In genomic region chr10:117148361-117149003, GRCm38 (mm10) we compare ENCODE assay signal across 7 mouse cellular contexts. TPM values are rescaled to one million over a fixed set of nuclear protein-coding genes. Genes with fewer than 3 reads are reported as not detected.
DNase-seq lines count a peak whose midpoint lies in the region; ATAC-seq lines count a peak whose summit lies in the region.

Frs2 (minus strand) TSS chr10:117148534.

- peak within 1 kb of the TSS; percentile 91 for H3K27ac ChIP-seq in intestine, embryonic 15.5 days
- peak within 1 kb of the TSS; percentile 96 for H3K27ac ChIP-seq in midbrain, embryonic 10.5 days (replicated peaks)

- H3K4me3 ChIP-seq in intestine, embryonic 15.5 days (replicated peaks) = peak within 1 kb of the TSS; percentile 100
- H3K4me3 ChIP-seq in midbrain, embryonic 10.5 days = peak within 1 kb of the TSS; percentile 97

- intact Hi-C loops in gastrocnemius, postnatal 36 days (cut with DNase I) = loop anchor here (5.0 kb wide), 1 partner anchor 86 kb away; the partner anchor contains the start of gene Cct2
- intact Hi-C loops in left cerebral cortex, postnatal 25 days (cut with DNase I) = loop anchor here (5.0 kb wide), 2 partner anchors 56 to 86 kb away; partner anchors contain the start of gene Cct2

- peak within 1 kb of the TSS; percentile 97 for H3K9ac ChIP-seq in intestine, embryonic 15.5 days

- WGBS in intestine, embryonic 15.5 days = under 1% methylated on average over 54 of the region's 57 CpGs
- under 1% methylated on average over 57 of the region's 57 CpGs for WGBS in midbrain, embryonic 10.5 days

- no peaks in the 10 kb centered on the region for H3K36me3 ChIP-seq in intestine, embryonic 15.5 days
- no peaks in the 10 kb centered on the region for H3K36me3 ChIP-seq in midbrain, embryonic 10.5 days

- no peaks in the 10 kb centered on the region for H3K27me3 ChIP-seq in intestine, embryonic 15.5 days (replicated peaks)
- peaks cover 22% of the 10 kb centered on the region for H3K27me3 ChIP-seq in midbrain, embryonic 10.5 days (ENCODE audit: low read depth, poor library complexity, severe bottlenecking)

- peak within 1 kb of the TSS; percentile 81 for H3K4me2 ChIP-seq in intestine, embryonic 15.5 days (replicated peaks)

- DNase-seq in adrenal gland, adult 18-20 months (ENCODE audit: low spot score in 2 of 2) = peak; percentile 94 to 96
- peak; percentile 98 for DNase-seq in embryo, embryonic 11 days
- DNase-seq in gastrocnemius, postnatal 36 days = peak; percentile 91 to 95
- peak; percentile 92 to 95 for DNase-seq in left cerebral cortex, postnatal 25 days (ENCODE audit: low spot score in 2 of 2)
- DNase-seq in midbrain, embryonic 10.5 days (ENCODE audit: low spot score) = peak; percentile 97
- DNase-seq in right cerebral cortex, postnatal 4 days = peak; percentile 91

- H3K4me1 ChIP-seq in intestine, embryonic 15.5 days (replicated peaks) = peaks cover 30% of the 10 kb centered on the region
- peaks cover 59% of the 10 kb centered on the region for H3K4me1 ChIP-seq in midbrain, embryonic 10.5 days

- ATAC-seq in intestine, embryonic 15.5 days = peak; percentile 95

- H3K9me3 ChIP-seq in intestine, embryonic 15.5 days = no peaks in the 10 kb centered on the region
- no peaks in the 10 kb centered on the region for H3K9me3 ChIP-seq in midbrain, embryonic 10.5 days (replicated peaks)

RNA-seq across cellular contexts. Expression of gene Frs2, which starts in this region (rescaled TPM):
- total RNA-seq in adrenal gland, adult 18-20 months (2021) = 10 to 100 TPM; 20.5 to 25.4 TPM
- 1 to 10 TPM; 7.6 to 8.9 TPM for total RNA-seq in gastrocnemius, postnatal 36 days (2021)
- polyA plus RNA-seq in intestine, embryonic 15.5 days (2015; fragmentation: Nextera tagmentation; extraction: Ambion mirVana) = 14.2 and 16.8 TPM in 2 replicates
- 10 to 100 TPM; 31.5 to 36.5 TPM for total RNA-seq in left cerebral cortex, postnatal 25 days (2021)
- polyA plus RNA-seq in midbrain, embryonic 10.5 days (2016; fragmentation: Nextera tagmentation; extraction: Ambion mirVana) = 16.0 and 21.1 TPM in 2 replicates

Comparison
In these comparisons a context has a peak if more than half of its experiments do, and no peak if none do; other contexts are left out.
1. Peak in every context shown above with its lines: DNase-seq, ATAC-seq, H3K4me3 ChIP-seq and H3K27ac ChIP-seq.